Mouse (Mus musculus) brain, adult 2 months (tissue): ENCODE data around the gene Osbpl10.

Experiments
- DNase-seq: peaks from one replicate; pipeline ENCODE4 v3.0.0; 2011; ENCODE audit warnings: low read depth, low spot score

The Osbpl10 gene

DNA sequence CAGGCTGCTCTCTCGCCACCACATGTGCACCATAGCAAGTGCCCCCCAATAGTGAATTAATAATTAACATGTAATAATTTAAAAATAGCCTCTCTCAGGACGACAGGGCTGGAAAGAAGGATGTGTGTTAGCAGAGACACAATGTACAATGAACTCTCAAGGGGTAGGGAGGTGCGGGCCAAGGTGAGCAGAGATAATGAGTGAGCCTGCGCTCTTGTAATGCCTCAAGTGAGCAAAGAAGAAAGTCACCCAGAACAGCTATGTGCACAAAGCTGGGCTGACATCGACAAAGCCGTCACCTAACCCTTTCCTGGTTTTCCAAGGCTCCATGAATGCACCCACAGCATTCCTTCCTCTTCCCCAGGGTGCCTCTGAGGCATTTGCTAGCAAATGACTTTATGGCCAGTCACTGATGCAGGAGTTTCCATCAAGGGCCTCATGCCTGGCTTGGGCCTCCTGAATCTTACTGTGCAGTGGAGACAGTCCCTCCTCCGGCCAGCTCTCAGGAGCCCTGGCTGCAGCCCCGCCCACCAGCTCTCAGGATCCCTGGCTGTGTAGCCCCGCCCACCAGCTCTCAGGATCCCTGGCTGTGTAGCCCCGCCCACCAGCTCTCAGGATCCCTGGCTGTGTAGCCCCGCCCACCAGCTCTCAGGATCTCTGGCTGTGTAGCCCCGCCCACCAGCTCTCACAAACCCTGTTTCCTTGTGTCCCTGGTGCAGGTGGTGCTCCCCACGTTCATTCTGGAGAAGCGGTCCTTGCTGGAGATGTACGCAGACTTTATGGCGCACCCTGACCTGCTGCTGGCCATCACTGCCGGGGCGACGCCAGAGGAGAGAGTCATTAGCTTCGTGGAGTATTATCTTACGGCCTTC lies 237.7 kb downstream of the Osbpl10 start:
- no peak for DNase-seq

GRCm38 (mm10) chr9:115217984-115218383 lies 239.6 kb downstream of the Osbpl10 start:
- DNase-seq, result no peak

- no peak for DNase-seq
Measured at GRCm38 (mm10) chr9:115220466-115220865, 242.1 kb downstream of the Osbpl10 start.

- DNase-seq, result no peak
Measured at GRCm38 (mm10) chr9:115221265-115221664, 242.9 kb downstream of the Osbpl10 start.

DNA sequence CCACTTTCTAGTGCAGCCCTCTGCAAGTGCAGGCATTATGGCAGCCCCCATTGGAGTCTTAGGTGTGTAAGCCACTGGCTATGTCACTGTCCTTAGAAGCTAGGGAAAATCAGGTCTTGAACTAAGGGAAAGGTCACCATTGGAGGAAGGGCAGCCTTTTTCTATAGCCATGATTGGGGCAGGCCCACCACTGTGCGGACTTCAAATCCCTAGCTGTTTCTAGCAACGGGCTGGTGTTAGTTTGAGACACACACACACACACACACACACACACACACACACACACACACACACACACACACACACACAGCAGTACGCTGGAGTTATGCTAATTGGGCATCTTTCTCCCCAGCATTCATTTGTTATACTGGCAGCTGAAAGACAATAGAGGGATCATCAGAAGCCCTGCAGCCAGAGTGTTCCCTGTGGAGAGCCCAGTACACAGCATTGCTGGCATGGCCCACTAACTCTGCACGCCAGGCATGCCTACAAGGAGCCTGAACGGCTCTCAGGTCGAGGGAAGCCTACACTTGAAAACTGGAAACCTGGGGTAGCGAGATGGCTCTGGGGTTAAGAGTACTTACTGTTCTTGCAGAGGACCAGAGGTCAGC lies 246.5 kb downstream of the Osbpl10 start:
- no peak for DNase-seq

- peak; percentile 38 for DNase-seq
Measured at GRCm38 (mm10) chr9:115229145-115229544, 250.8 kb downstream of the Osbpl10 start.

GRCm38 (mm10) chr9:115229676-115230075 lies 251.3 kb downstream of the Osbpl10 start:
- DNase-seq, result no peak

DNA sequence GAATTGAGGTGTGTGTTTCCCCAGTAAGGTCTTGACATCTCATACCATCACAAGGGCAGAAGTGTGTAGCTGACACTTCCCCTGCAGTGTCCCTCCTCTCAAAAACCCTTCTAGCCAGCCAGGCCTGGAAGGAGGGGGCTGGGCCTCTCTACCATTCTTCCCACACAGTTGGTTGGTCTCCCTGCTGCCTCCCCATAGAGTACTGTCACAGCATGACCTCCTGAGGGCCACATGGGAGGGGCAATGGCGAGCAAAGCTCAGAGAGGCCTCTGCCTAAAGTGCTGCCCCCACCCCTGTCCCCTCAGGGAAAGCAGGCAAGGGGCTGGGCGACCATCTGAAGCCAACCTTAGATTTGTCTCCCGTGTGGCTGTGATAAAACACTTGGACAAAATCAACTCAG lies 251.8 kb downstream of the Osbpl10 start:
- DNase-seq, result no peak

- DNase-seq, result no peak
Measured at GRCm38 (mm10) chr9:115231476-115231875, 253.1 kb downstream of the Osbpl10 start.

DNA sequence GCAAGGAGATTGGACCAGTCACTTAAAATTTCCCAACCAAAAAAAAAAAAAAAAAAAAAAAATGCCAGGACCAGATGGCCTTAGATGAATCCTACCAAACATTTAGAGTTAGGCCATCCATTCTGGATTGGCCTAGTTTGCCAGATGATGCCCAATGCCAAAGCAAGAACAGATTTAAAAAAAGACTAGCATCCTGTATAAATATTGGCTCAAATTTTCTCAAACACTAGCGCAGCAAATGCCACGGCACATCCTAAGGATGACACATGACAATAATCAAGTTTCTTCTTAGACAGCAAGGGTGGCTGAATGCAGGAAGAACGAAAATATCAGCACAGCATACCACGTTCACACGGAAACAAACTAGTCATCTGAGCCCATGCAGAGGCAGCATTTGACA lies 255.4 kb downstream of the Osbpl10 start:
- DNase-seq, result peak; percentile 85

DNA sequence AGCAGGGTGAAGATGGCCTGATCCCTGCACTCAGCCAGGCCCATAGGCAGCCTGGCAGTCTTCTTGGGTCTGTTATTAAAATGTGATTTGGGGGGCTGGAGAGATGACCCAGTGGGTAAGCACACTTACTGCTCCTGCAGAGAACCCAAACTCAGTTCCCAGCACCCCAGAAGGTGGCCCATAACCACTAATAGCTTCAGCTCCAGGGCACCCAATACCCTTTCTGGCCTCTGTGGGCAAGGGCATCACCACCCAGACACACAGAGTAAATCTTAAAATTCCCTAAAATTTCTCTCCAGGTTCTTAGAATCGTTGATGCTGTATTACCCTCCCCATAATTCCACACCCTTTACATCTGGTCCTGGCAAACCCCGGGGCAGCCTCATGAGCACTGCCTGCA lies 256.2 kb downstream of the Osbpl10 start:
- DNase-seq, result no peak

DNA sequence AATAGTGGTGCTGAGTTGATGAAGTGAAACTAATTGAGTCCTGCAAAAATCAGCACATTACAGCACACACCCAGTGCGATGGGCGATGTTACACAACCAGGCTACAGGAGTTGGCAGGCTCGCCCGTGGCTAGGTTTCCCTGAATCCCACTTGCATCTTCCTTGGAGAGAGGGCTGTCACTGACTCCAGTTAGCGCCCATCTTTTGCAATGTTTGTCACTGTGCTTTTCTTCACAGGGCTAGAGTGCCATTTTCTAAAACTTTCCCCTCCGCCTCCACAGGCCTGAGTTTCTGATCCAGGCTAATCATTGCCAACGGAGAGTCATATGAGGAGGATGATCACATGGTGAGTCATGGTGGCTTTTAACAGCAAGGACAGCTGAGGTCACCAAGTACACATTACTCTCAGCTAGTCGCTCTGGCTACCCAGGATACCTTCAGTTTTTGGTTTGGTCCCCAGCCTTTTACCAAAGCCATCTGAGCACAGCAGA lies 258.0 kb downstream of the Osbpl10 start:
- DNase-seq, result peak; percentile 62

GRCm38 (mm10) chr9:115237943-115238342 lies 259.6 kb downstream of the Osbpl10 start:
- DNase-seq, result no peak

DNA sequence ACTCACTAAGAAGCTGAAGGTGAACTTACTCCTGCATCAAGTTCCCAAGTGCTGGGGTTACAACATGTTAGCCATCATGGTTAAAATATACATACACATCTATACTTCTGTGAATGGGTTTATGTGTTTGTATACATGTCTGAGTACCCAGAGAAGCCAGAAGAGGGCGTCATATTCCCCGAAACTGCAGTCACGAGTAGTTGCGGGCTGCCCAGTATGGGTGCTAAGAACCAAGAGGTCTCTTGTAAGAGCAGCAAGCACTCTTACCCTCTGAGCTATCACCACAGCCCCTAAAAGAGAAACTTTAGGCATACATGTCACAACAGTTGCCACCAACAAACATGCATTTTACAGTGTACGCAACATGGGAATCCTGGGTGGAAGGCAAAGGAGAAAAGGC lies 261.5 kb downstream of the Osbpl10 start:
- no peak for DNase-seq

- no peak for DNase-seq
Measured at GRCm38 (mm10) chr9:115243630-115244029, 265.3 kb downstream of the Osbpl10 start.

DNA sequence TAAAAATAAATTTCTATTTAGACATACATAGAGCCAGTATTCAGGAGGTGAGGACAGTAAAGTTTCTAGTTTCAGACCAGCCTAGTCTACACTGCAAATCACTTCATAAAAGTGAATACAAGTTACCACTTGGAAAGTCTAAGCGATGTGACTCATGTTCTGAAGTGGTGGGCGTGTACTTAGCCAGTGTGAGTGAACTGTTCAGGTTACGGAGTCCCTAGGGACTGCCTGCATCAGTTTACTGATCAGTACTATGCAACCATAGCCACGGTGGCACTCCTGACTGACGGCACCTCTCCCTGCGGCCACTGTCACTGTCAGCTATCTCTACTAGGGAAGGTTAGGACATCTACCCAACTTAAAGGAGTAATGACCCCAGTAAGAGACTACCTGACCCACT lies 266.7 kb downstream of the Osbpl10 start:
- peak; percentile 64 for DNase-seq

GRCm38 (mm10) chr9:115249145-115249544 lies 270.8 kb downstream of the Osbpl10 start:
- DNase-seq, result no peak

GRCm38 (mm10) chr9:115257733-115258286 lies 279.4 kb downstream of the Osbpl10 start:
- DNase-seq, result peak; percentile 33

GRCm38 (mm10) chr9:115259866-115260265 lies 281.5 kb downstream of the Osbpl10 start:
- DNase-seq, result no peak

GRCm38 (mm10) chr9:115260464-115260863 lies 282.1 kb downstream of the Osbpl10 start:
- no peak for DNase-seq

- DNase-seq, result peak; percentile 71
Measured at GRCm38 (mm10) chr9:115261456-115261855, 283.1 kb downstream of the Osbpl10 start.

GRCm38 (mm10) chr9:115261896-115262295 lies 283.5 kb downstream of the Osbpl10 start:
- no peak for DNase-seq

GRCm38 (mm10) chr9:115271556-115271955 lies 293.2 kb downstream of the Osbpl10 start:
- no peak for DNase-seq
